ENCODE assay signal across 26 mouse cellular contexts in genomic region chr11:22876680-22877330, GRCm38 (mm10). TPM values are rescaled to one million over a fixed set of nuclear protein-coding genes. Genes with fewer than 3 reads are reported as not detected.
DNase-seq lines count a peak whose midpoint lies in the region; ATAC-seq and TF ChIP-seq lines count a peak whose summit lies in the region.
"Had no signal": no experiment of that assay in that cellular context is flagged by ENCODE, and none has a peak within 500 bp of the region (broad histone marks: within the 10 kb centered on the region; RNA-seq: fewer than 3 reads in every experiment).

No protein-coding gene starts in this region.

- H3K4me1 ChIP-seq in megakaryocyte, embryonic 14.5 days = peaks cover 68% of the 10 kb centered on the region
- peaks cover 39% of the 10 kb centered on the region for H3K4me1 ChIP-seq in liver, embryonic 12.5 days
- peaks cover 25% of the 10 kb centered on the region for H3K4me1 ChIP-seq in thymus, adult 2 months (replicated peaks; ENCODE audit: control insufficient read depth, insufficient read depth, low read length)
- H3K4me1 ChIP-seq in heart, embryonic 11.5 days (ENCODE audit: control insufficient read depth, insufficient read depth, low read length) = no peaks in the 10 kb centered on the region

- no peaks in the 10 kb centered on the region for H3K27me3 ChIP-seq in megakaryocyte, embryonic 14.5 days (replicated peaks)
- no peaks in the 10 kb centered on the region for H3K27me3 ChIP-seq in liver, embryonic 12.5 days (replicated peaks)
- no peaks in the 10 kb centered on the region for H3K27me3 ChIP-seq in thymus, adult 2 months (ENCODE audit: control insufficient read depth, insufficient read depth, low read length)
- H3K27me3 ChIP-seq in heart, embryonic 11.5 days (ENCODE audit: control insufficient read depth, insufficient read depth, low read length) = no peaks in the 10 kb centered on the region
- H3K27me3 ChIP-seq: forebrain, embryonic 15.5 days; midbrain, embryonic 13.5 days; neural tube, embryonic 13.5 days had no signal

- peak; percentile 48 for DNase-seq in c-Kit-positive CD71-positive TER-119-positive erythroid progenitor cells, embryonic 14.5 days (ENCODE audit: low spot score)
- no peak for DNase-seq in thymus, adult 2 months
- DNase-seq in layer of hippocampus, postnatal 14 days (ENCODE audit: low spot score in 2 of 2) = no peak
- DNase-seq: adrenal gland, adult 2 months; cerebellum, adult 2 months; cerebellum, postnatal 36 days; heart, adult 2 months; heart, postnatal 36 days; kidney, adult 18-20 months; kidney, postnatal 14 days; retina, postnatal 1 day; right cerebral cortex, postnatal 25 days; thymus, postnatal 25 days had no signal

- ATAC-seq in megakaryocyte, adult 5-6 weeks (ENCODE audit: poor library complexity, severe bottlenecking) = no peak
- peak; percentile 88 for ATAC-seq in liver, embryonic 12.5 days
- peak; percentile 72 for ATAC-seq in megakaryocyte progenitor cell, adult 5-6 weeks (replicated peaks; ENCODE audit: poor library complexity)
- ATAC-seq in heart, embryonic 11.5 days (replicated peaks; ENCODE audit: insufficient number of reproducible peaks, low FRiP score, low TSS enrichment) = no peak
- ATAC-seq: forebrain, embryonic 15.5 days; inflammation-experienced regulatory T-cells, adult 6 months; lung, postnatal 0 days; midbrain, embryonic 13.5 days had no signal

- no peak for TF ChIP-seq POLR2A in thymus, adult 2 months (IDR thresholded peaks at IDR 0.05; ENCODE audit: control insufficient read depth, extremely low read depth, insufficient read depth, low read length, poor library complexity)

- no peak for TF ChIP-seq CTCF in thymus, adult 2 months (IDR thresholded peaks at IDR 0.05; ENCODE audit: borderline replicate concordance, control insufficient read depth, extremely low read depth, insufficient read depth, low read length, poor library complexity)

- H3K9me3 ChIP-seq in megakaryocyte, embryonic 14.5 days = no peaks in the 10 kb centered on the region
- no peaks in the 10 kb centered on the region for H3K9me3 ChIP-seq in liver, embryonic 12.5 days (replicated peaks)
- H3K9me3 ChIP-seq in heart, embryonic 11.5 days (replicated peaks; ENCODE audit: control insufficient read depth, low read length) = no peaks in the 10 kb centered on the region
- H3K9me3 ChIP-seq: forebrain, embryonic 15.5 days; limb, embryonic 10.5 days; midbrain, embryonic 13.5 days; neural tube, embryonic 13.5 days had no signal

- H3K9ac ChIP-seq in liver, embryonic 12.5 days = 0 out of 2 replicates have a peak overlapping the region, but pooled peaks have one; percentile 34
- H3K9ac ChIP-seq in heart, embryonic 11.5 days (ENCODE audit: low read depth, low read length) = no peak overlapping the region
- H3K9ac ChIP-seq: forebrain, embryonic 15.5 days; hindbrain, embryonic 14.5 days; midbrain, embryonic 13.5 days; neural tube, embryonic 13.5 days had no signal

- H3K4me2 ChIP-seq in liver, embryonic 12.5 days = peak overlapping the region; percentile 34
- no peak overlapping the region for H3K4me2 ChIP-seq in heart, embryonic 11.5 days
- H3K4me2 ChIP-seq: forebrain, embryonic 15.5 days; hindbrain, embryonic 14.5 days; midbrain, embryonic 13.5 days; neural tube, embryonic 13.5 days had no signal

- no peaks in the 10 kb centered on the region for H3K36me3 ChIP-seq in megakaryocyte, embryonic 14.5 days (replicated peaks; ENCODE audit: low read length)
- H3K36me3 ChIP-seq in liver, embryonic 12.5 days = no peaks in the 10 kb centered on the region
- no peaks in the 10 kb centered on the region for H3K36me3 ChIP-seq in thymus, adult 2 months (ENCODE audit: control insufficient read depth, insufficient read depth, low read length)
- H3K36me3 ChIP-seq in heart, embryonic 11.5 days (ENCODE audit: control insufficient read depth, insufficient read depth, low read length) = no peaks in the 10 kb centered on the region
- H3K36me3 ChIP-seq: forebrain, embryonic 15.5 days; limb, embryonic 10.5 days; midbrain, embryonic 13.5 days; neural tube, embryonic 13.5 days had no signal

- WGBS in liver, embryonic 12.5 days (ENCODE audit: insufficient replicate concordance) = 23% methylated on average over 3 of the region's 3 CpGs
- 95% methylated on average over 3 of the region's 3 CpGs for WGBS in thymus, adult 2 months
- 59% methylated on average over 3 of the region's 3 CpGs for whole genome bisulfite sequencing in heart, embryonic 11.5 days (ENCODE audit: insufficient replicate concordance)

- peak overlapping the region; percentile 47 for H3K4me3 ChIP-seq in megakaryocyte, embryonic 14.5 days (replicated peaks)
- no peak overlapping the region for H3K4me3 ChIP-seq in liver, embryonic 12.5 days
- H3K4me3 ChIP-seq in thymus, adult 2 months (ENCODE audit: control insufficient read depth, insufficient read depth, low read length) = no peak overlapping the region
- no peak overlapping the region for H3K4me3 ChIP-seq in heart, embryonic 11.5 days (ENCODE audit: low read depth, low read length)
- H3K4me3 ChIP-seq: forebrain, embryonic 15.5 days; heart, adult 2 months; limb, embryonic 10.5 days; midbrain, embryonic 13.5 days; neural tube, embryonic 13.5 days had no signal

- H3K27ac ChIP-seq in liver, embryonic 12.5 days = peak overlapping the region; percentile 52; the same call in 1 of the 2 replicates
- H3K27ac ChIP-seq in thymus, adult 2 months (ENCODE audit: control insufficient read depth, insufficient read depth, low read length) = no peak overlapping the region
- H3K27ac ChIP-seq in heart, embryonic 11.5 days (ENCODE audit: low read depth, low read length) = no peak overlapping the region
- H3K27ac ChIP-seq: forebrain, embryonic 15.5 days; heart, adult 2 months; hindbrain, embryonic 14.5 days; limb, embryonic 10.5 days; macrophage; midbrain, embryonic 13.5 days had no signal

RNA-seq across cellular contexts. Expression of gene B3gnt2, which starts 16.0 kb away (rescaled TPM):
- polyA plus RNA-seq in megakaryocyte, embryonic 14.5 days (2012; ENCODE audit: insufficient read depth, low replicate concordance) = 6.1 TPM in 1 of 2 replicates, not detected in the other
- 8.3 and 13.0 TPM in 2 replicates for total RNA-seq in megakaryocyte, adult 5-6 weeks (2015)
- 20.8 and 28.9 TPM in 2 replicates for total RNA-seq in megakaryocyte, adult 5-6 weeks (2017)
- 4.8 and 5.5 TPM in 2 replicates for polyA plus RNA-seq in liver, embryonic 12.5 days (2016; fragmentation: Nextera tagmentation; extraction: Ambion mirVana)
- 6.4 and 8.6 TPM in 2 replicates for total RNA-seq in megakaryocyte progenitor cell, adult 5-6 weeks (2015)
- 14.7 and 17.9 TPM in 2 replicates for total RNA-seq in megakaryocyte progenitor cell, adult 5-6 weeks (2017)
- polyA plus RNA-seq in thymus, adult 2 months (2012; rRNA removed) = 35.4 and 41.4 TPM in 2 replicates
- 10 to 100 TPM; 16.1 TPM for total RNA-seq in layer of hippocampus, postnatal 14 days (2021)
- polyA plus RNA-seq in heart, embryonic 11.5 days (2014; fragmentation: Nextera tagmentation; extraction: Ambion mirVana) = 2.2 and 2.9 TPM in 2 replicates

Comparison
In these comparisons a context has a peak if more than half of its experiments do, and no peak if none do; other contexts are left out.
1. ATAC-seq: peak in liver, embryonic 12.5 days (single experiment) and megakaryocyte progenitor cell, adult 5-6 weeks (single experiment); none in megakaryocyte, adult 5-6 weeks (single experiment) and heart, embryonic 11.5 days (single experiment).